10 mouse cellular contexts compared by ENCODE assay signal in genomic region chr7:132570071-132570470, GRCm38 (mm10). TPM values are rescaled to one million over a fixed set of nuclear protein-coding genes. Genes with fewer than 3 reads are reported as not detected.
DNase-seq lines count a peak whose midpoint lies in the region; ATAC-seq lines count a peak whose summit lies in the region.
"Had no signal": no experiment of that assay in that cellular context is flagged by ENCODE, and none has a peak within 500 bp of the region (broad histone marks: within the 10 kb centered on the region; RNA-seq: fewer than 3 reads in every experiment).

No protein-coding gene starts in this region.

- WGBS in neural tube, embryonic 15.5 days = 85% methylated on average over 5 of the region's 5 CpGs

- peaks cover 7% of the 10 kb centered on the region; the same call in 1 of the 2 replicates for H3K36me3 ChIP-seq in neural tube, embryonic 15.5 days

- no peak overlapping the region for H3K27ac ChIP-seq in neural tube, embryonic 15.5 days (replicated peaks)
- H3K27ac ChIP-seq: kidney, postnatal 0 days had no signal

- H3K4me3 ChIP-seq in neural tube, embryonic 15.5 days (replicated peaks) = no peak overlapping the region

- DNase-seq in frontal cortex, postnatal 25 days (ENCODE audit: low spot score in 2 of 2) = no peak
- peak; percentile 14 for DNase-seq in thymus, postnatal 4 days
- DNase-seq in thymus, postnatal 36 days = no peak
- peak; percentile 83 for DNase-seq in kidney, postnatal 14 days
- no peak for DNase-seq in gastrocnemius, postnatal 4 days (ENCODE audit: low spot score in 2 of 2)
- DNase-seq: lung, embryonic 14.5 days had no signal

- no peaks in the 10 kb centered on the region for H3K9me3 ChIP-seq in neural tube, embryonic 15.5 days (replicated peaks)

- no peak overlapping the region for H3K4me2 ChIP-seq in neural tube, embryonic 15.5 days
- H3K4me2 ChIP-seq: lung, embryonic 14.5 days had no signal

- ATAC-seq in frontal cortex, adult (ENCODE audit: low TSS enrichment) = peak; percentile 38; the same call in 1 of the 2 replicates
- no peak for ATAC-seq in neural tube, embryonic 15.5 days (ENCODE audit: low FRiP score)
- no peak for ATAC-seq in CD4-positive, CD25-positive, alpha-beta regulatory T cell, adult 4 months

- peaks cover 12% of the 10 kb centered on the region for H3K4me1 ChIP-seq in neural tube, embryonic 15.5 days

- H3K27me3 ChIP-seq in neural tube, embryonic 15.5 days (replicated peaks) = no peaks in the 10 kb centered on the region

- H3K9ac ChIP-seq in neural tube, embryonic 15.5 days (replicated peaks) = no peak overlapping the region
- H3K9ac ChIP-seq: lung, embryonic 14.5 days had no signal

RNA-seq across cellular contexts. Expression of gene Oat, which starts 6.1 kb away (rescaled TPM):
- polyA plus RNA-seq in neural tube, embryonic 15.5 days (2015; fragmentation: Nextera tagmentation; extraction: Ambion mirVana) = 105 and 153 TPM in 2 replicates
- total RNA-seq in gastrocnemius, postnatal 4 days (2021) = 10 to 100 TPM; 73.8 to 76.2 TPM
- polyA plus RNA-seq in CD4-positive, CD25-positive, alpha-beta regulatory T cell, adult 4 months (2017; shearing (Covaris generic)) = 10 to 100 TPM; 77.0 to 91.2 TPM

RNA-seq across cellular contexts. Expression of gene Nkx1-2, which starts 29.4 kb away (rescaled TPM):
- 0.11 and 0.46 TPM in 2 replicates for polyA plus RNA-seq in neural tube, embryonic 15.5 days (2015; fragmentation: Nextera tagmentation; extraction: Ambion mirVana)
- not detected for total RNA-seq in gastrocnemius, postnatal 4 days (2021)
- polyA plus RNA-seq in CD4-positive, CD25-positive, alpha-beta regulatory T cell, adult 4 months (2017; shearing (Covaris generic)) = not detected
- polyA plus RNA-seq: lung, embryonic 14.5 days had no signal

RNA-seq across cellular contexts. Expression of gene Lhpp, which starts 40.4 kb away (rescaled TPM):
- 41.4 and 46.9 TPM in 2 replicates for polyA plus RNA-seq in neural tube, embryonic 15.5 days (2015; fragmentation: Nextera tagmentation; extraction: Ambion mirVana)
- 10 to 100 TPM in 1 of 2 experiments, 1 to 10 TPM in 1; 7.8 to 10.5 TPM for total RNA-seq in gastrocnemius, postnatal 4 days (2021)
- polyA plus RNA-seq in CD4-positive, CD25-positive, alpha-beta regulatory T cell, adult 4 months (2017; shearing (Covaris generic)) = 1 to 10 TPM; 4.0 to 5.0 TPM

Comparison
In these comparisons a context has a peak if more than half of its experiments do, and no peak if none do; other contexts are left out.
1. DNase-seq: peak in thymus, postnatal 4 days (single experiment) and kidney, postnatal 14 days (single experiment); none in frontal cortex, postnatal 25 days (0 of 2), thymus, postnatal 36 days (0 of 2) and gastrocnemius, postnatal 4 days (0 of 2).